ENCODE assay signal across 21 mouse cellular contexts in genomic region chr16:32937358-32937757, GRCm38 (mm10). TPM values are rescaled to one million over a fixed set of nuclear protein-coding genes. Genes with fewer than 3 reads are reported as not detected.
DNase-seq lines count a peak whose midpoint lies in the region; ATAC-seq lines count a peak whose summit lies in the region.
"Had no signal": no experiment of that assay in that cellular context is flagged by ENCODE, and none has a peak within 500 bp of the region (broad histone marks: within the 10 kb centered on the region; RNA-seq: fewer than 3 reads in every experiment).

No protein-coding gene starts in this region.

- no peak overlapping the region for H3K4me3 ChIP-seq in heart, embryonic 16.5 days (ENCODE audit: low read length)
- H3K4me3 ChIP-seq: embryonic facial prominence, embryonic 12.5 days; forebrain, embryonic 12.5 days; heart, embryonic 10.5 days; hindbrain, embryonic 12.5 days had no signal

- ATAC-seq in heart, embryonic 16.5 days (replicated peaks; ENCODE audit: extremely low read depth, insufficient read depth, low FRiP score): 0 out of 2 replicates have a peak, but pooled peaks have one; percentile 49
- ATAC-seq: forebrain, embryonic 16.5 days; hindbrain, embryonic 16.5 days; inflammation-experienced regulatory T-cells, adult 6 months; intestine, postnatal 0 days had no signal

- no peak overlapping the region for H3K27ac ChIP-seq in heart, embryonic 16.5 days (ENCODE audit: low read length)
- H3K27ac ChIP-seq: embryonic facial prominence, embryonic 12.5 days; forebrain, embryonic 12.5 days; heart, embryonic 10.5 days; hindbrain, embryonic 12.5 days had no signal

- H3K9me3 ChIP-seq in heart, embryonic 16.5 days (replicated peaks; ENCODE audit: control insufficient read depth, low read length): no peaks in the 10 kb centered on the region
- H3K9me3 ChIP-seq: embryonic facial prominence, embryonic 12.5 days; forebrain, embryonic 12.5 days; heart, embryonic 10.5 days; hindbrain, embryonic 12.5 days had no signal

- WGBS in heart, embryonic 16.5 days: 57% methylated on average over 2 of the region's 2 CpGs

- no peak overlapping the region for H3K9ac ChIP-seq in heart, embryonic 16.5 days (ENCODE audit: low read length)
- H3K9ac ChIP-seq: embryonic facial prominence, embryonic 12.5 days; forebrain, embryonic 12.5 days; hindbrain, embryonic 12.5 days had no signal

- H3K27me3 ChIP-seq in heart, embryonic 16.5 days (ENCODE audit: control insufficient read depth, insufficient read depth, low read length): no peaks in the 10 kb centered on the region
- H3K27me3 ChIP-seq: embryonic facial prominence, embryonic 12.5 days; forebrain, embryonic 12.5 days; hindbrain, embryonic 12.5 days had no signal

- H3K4me1 ChIP-seq in heart, embryonic 16.5 days (ENCODE audit: control insufficient read depth, insufficient read depth, low read length): peaks cover 12% of the 10 kb centered on the region
- H3K4me1 ChIP-seq: forebrain, embryonic 12.5 days had no signal

- H3K36me3 ChIP-seq in heart, embryonic 16.5 days (ENCODE audit: control insufficient read depth, insufficient read depth): peaks cover 3% of the 10 kb centered on the region; the same call in 1 of the 2 replicates
- H3K36me3 ChIP-seq: embryonic facial prominence, embryonic 12.5 days; forebrain, embryonic 12.5 days; hindbrain, embryonic 12.5 days had no signal

- H3K4me2 ChIP-seq in heart, embryonic 16.5 days (ENCODE audit: low read depth, low read length): no peak overlapping the region
- H3K4me2 ChIP-seq: embryonic facial prominence, embryonic 12.5 days; forebrain, embryonic 12.5 days; hindbrain, embryonic 12.5 days had no signal

- DNase-seq in heart, adult 9 months (ENCODE audit: low spot score in 2 of 2): no peak
- peak; percentile 56 for DNase-seq in 3T3-L1 (ENCODE audit: low read depth, low spot score)
- DNase-seq in Muller cell, postnatal 12 days (ENCODE audit: inconsistent ontology term): peak; percentile 85
- DNase-seq in skeletal muscle tissue, adult 2 months (ENCODE audit: low read depth, low spot score): peak; percentile 53
- DNase-seq in urinary bladder, adult 2 months (ENCODE audit: low spot score): no peak
- no peak for DNase-seq in B cell, adult 2 months
- DNase-seq: adrenal gland, adult 8-10 months; adrenal gland, postnatal 36 days; cerebellum, adult 9-10 months; cerebellum, postnatal 25 days; gastrocnemius, postnatal 25 days; heart, postnatal 36 days had no signal

RNA-seq across cellular contexts. Expression of gene Lrch3, which starts 23.5 kb away (rescaled TPM):
- polyA plus RNA-seq in heart, embryonic 16.5 days (2015; fragmentation: Nextera tagmentation; extraction: Ambion mirVana): 15.0 and 16.8 TPM in 2 replicates
- 25.1 and 26.9 TPM in 2 replicates for polyA plus RNA-seq in urinary bladder, adult 2 months (2012; rRNA removed)

RNA-seq across cellular contexts. Expression of gene Rubcn, which starts 59.8 kb away (rescaled TPM):
- 32.7 and 33.2 TPM in 2 replicates for polyA plus RNA-seq in heart, embryonic 16.5 days (2015; fragmentation: Nextera tagmentation; extraction: Ambion mirVana)
- 38.1 and 38.6 TPM in 2 replicates for polyA plus RNA-seq in urinary bladder, adult 2 months (2012; rRNA removed)

Comparison
In these comparisons a context has a peak if more than half of its experiments do, and no peak if none do; other contexts are left out.
1. DNase-seq: peak in 3T3-L1 (single experiment), Muller cell, postnatal 12 days (single experiment) and skeletal muscle tissue, adult 2 months (single experiment); none in heart, adult 9 months (0 of 2), urinary bladder, adult 2 months (single experiment) and B cell, adult 2 months (0 of 2).